Mouse (Mus musculus) kidney, embryonic 16.5 days (tissue): Measurements from ENCODE around the gene Nck1. TPM values are rescaled to one million over a fixed set of nuclear protein-coding genes. Genes with fewer than 3 reads are reported as not detected.

Experiments
- polyA plus RNA-seq: library from polyadenylated mRNA; unstranded; fragments of >200 nt; fragmentation: Nextera tagmentation; extraction: Ambion mirVana; gene quantifications from 2 replicates; pipeline ENCODE4 v1.2.1, GENCODE M21; 2015

Nck1 gene
- polyA plus RNA-seq, 1 experiment from 2014 or later: 79.2 TPM

Other genes starting within 250 kb of the Nck1 start
- gene Il20rb, start 59.3 kb downstream of the Nck1 start, polyA plus RNA-seq: 0.75 and 1.1 TPM in 2 replicates
- 5.6 and 6.0 TPM in 2 replicates for gene Slc35g2, start 25.0 kb upstream of the Nck1 start, polyA plus RNA-seq
- gene Stag1, start 51.7 kb upstream of the Nck1 start, polyA plus RNA-seq: 32.1 and 43.4 TPM in 2 replicates